8 mouse cellular contexts compared by ENCODE assay signal in the genomic region with DNA sequence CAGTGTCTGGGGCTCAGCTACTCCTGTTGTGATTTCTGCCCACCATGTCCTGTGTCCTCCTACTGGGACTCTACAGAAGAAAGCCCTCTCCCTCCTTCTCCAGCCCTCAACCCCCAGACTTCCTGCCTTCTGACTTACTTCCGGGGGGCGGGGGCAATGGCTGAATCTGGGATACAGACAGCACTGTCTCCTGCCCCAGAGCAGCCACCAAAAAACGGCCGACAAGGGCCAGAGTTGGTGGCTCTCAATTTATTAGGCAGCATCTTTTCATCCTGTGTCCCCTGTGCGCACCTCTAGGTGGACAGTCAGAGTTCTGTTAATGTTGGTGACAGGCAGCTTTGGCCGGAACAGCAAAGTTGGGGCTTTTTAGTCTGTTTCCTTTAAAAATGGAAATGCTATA.
DNase-seq lines count a peak whose midpoint lies in the region; ATAC-seq and TF ChIP-seq lines count a peak whose summit lies in the region.

No protein-coding gene starts in this region.

- H3K36me3 ChIP-seq in kidney, postnatal 0 days (ENCODE audit: insufficient read depth, low read length) = no peaks in the 10 kb centered on the region
- H3K36me3 ChIP-seq in embryonic facial prominence, embryonic 12.5 days = no peaks in the 10 kb centered on the region
- H3K36me3 ChIP-seq in hindbrain, embryonic 11.5 days (ENCODE audit: control insufficient read depth, insufficient read depth, low read length) = no peaks in the 10 kb centered on the region
- H3K36me3 ChIP-seq in liver, postnatal 0 days (replicated peaks; ENCODE audit: insufficient read depth, low read length) = no peaks in the 10 kb centered on the region
- no peaks in the 10 kb centered on the region for H3K36me3 ChIP-seq in stomach, embryonic 16.5 days (ENCODE audit: control insufficient read depth, insufficient read depth, low read length)

- H3K4me1 ChIP-seq in kidney, postnatal 0 days (replicated peaks; ENCODE audit: insufficient read depth, low read length) = no peaks in the 10 kb centered on the region; the same call in 1 of the 2 replicates
- H3K4me1 ChIP-seq in embryonic facial prominence, embryonic 12.5 days = peaks cover 23% of the 10 kb centered on the region
- peaks cover 6% of the 10 kb centered on the region for H3K4me1 ChIP-seq in hindbrain, embryonic 11.5 days (replicated peaks; ENCODE audit: control insufficient read depth, insufficient read depth, low read length)
- no peaks in the 10 kb centered on the region for H3K4me1 ChIP-seq in liver, postnatal 0 days (ENCODE audit: insufficient read depth)
- peaks cover 8% of the 10 kb centered on the region for H3K4me1 ChIP-seq in stomach, embryonic 16.5 days (ENCODE audit: control insufficient read depth, insufficient read depth, low read length)

- H3K27me3 ChIP-seq in kidney, postnatal 0 days (ENCODE audit: insufficient read depth, low read length) = no peaks in the 10 kb centered on the region
- 0 out of 2 replicates have a peak, but pooled peaks cover under 1% of the 10 kb centered on the region for H3K27me3 ChIP-seq in embryonic facial prominence, embryonic 12.5 days
- no peaks in the 10 kb centered on the region; the same call in 1 of the 2 replicates for H3K27me3 ChIP-seq in hindbrain, embryonic 11.5 days (ENCODE audit: control insufficient read depth, insufficient read depth, low read length)
- H3K27me3 ChIP-seq in liver, postnatal 0 days (ENCODE audit: insufficient read depth, low read length) = peaks cover 4% of the 10 kb centered on the region; the same call in 1 of the 2 replicates
- H3K27me3 ChIP-seq in stomach, embryonic 16.5 days (ENCODE audit: control insufficient read depth, insufficient read depth, low read length) = 0 out of 2 replicates have a peak, but pooled peaks cover 4% of the 10 kb centered on the region

- no peak for TF ChIP-seq EP300 in liver, postnatal 0 days (IDR thresholded peaks at IDR 0.05; ENCODE audit: low read depth)

- H3K27ac ChIP-seq in kidney, postnatal 0 days = no peak overlapping the region
- H3K27ac ChIP-seq in embryonic facial prominence, embryonic 12.5 days = peak overlapping the region; percentile 87
- H3K27ac ChIP-seq in hindbrain, embryonic 11.5 days (ENCODE audit: low read depth, low read length) = peak overlapping the region; percentile 98
- no peak overlapping the region for H3K27ac ChIP-seq in liver, postnatal 0 days (ENCODE audit: low read depth)
- no peak overlapping the region for H3K27ac ChIP-seq in stomach, embryonic 16.5 days (ENCODE audit: low read length)

- no peaks in the 10 kb centered on the region for H3K9me3 ChIP-seq in kidney, postnatal 0 days (replicated peaks; ENCODE audit: low read length)
- H3K9me3 ChIP-seq in embryonic facial prominence, embryonic 12.5 days = no peaks in the 10 kb centered on the region
- no peaks in the 10 kb centered on the region for H3K9me3 ChIP-seq in hindbrain, embryonic 11.5 days (ENCODE audit: control insufficient read depth, low read length)
- no peaks in the 10 kb centered on the region for H3K9me3 ChIP-seq in liver, postnatal 0 days (ENCODE audit: low read length)
- H3K9me3 ChIP-seq in stomach, embryonic 16.5 days (replicated peaks; ENCODE audit: control insufficient read depth, low read length) = no peaks in the 10 kb centered on the region

- TF ChIP-seq CTCF in kidney, postnatal 0 days (IDR thresholded peaks at IDR 0.05; ENCODE audit: low read depth) = no peak
- TF ChIP-seq CTCF in liver, postnatal 0 days (IDR thresholded peaks at IDR 0.05; ENCODE audit: low read depth) = no peak

- WGBS in kidney, postnatal 0 days = 17% methylated on average over 6 of the region's 6 CpGs
- WGBS in embryonic facial prominence, embryonic 12.5 days = 11% methylated on average over 6 of the region's 6 CpGs
- 8% methylated on average over 6 of the region's 6 CpGs for WGBS in hindbrain, embryonic 11.5 days
- WGBS in liver, postnatal 0 days (ENCODE audit: insufficient replicate concordance) = 22% methylated on average over 6 of the region's 6 CpGs
- 6% methylated on average over 6 of the region's 6 CpGs for WGBS in stomach, embryonic 16.5 days

- H3K4me2 ChIP-seq in kidney, postnatal 0 days (ENCODE audit: low read length) = peak overlapping the region; percentile 56
- peak overlapping the region; percentile 96 for H3K4me2 ChIP-seq in embryonic facial prominence, embryonic 12.5 days (replicated peaks)
- peak overlapping the region; percentile 88 for H3K4me2 ChIP-seq in hindbrain, embryonic 11.5 days (replicated peaks; ENCODE audit: low read depth, low read length)
- 0 out of 2 replicates have a peak overlapping the region, but pooled peaks have one; percentile 42 for H3K4me2 ChIP-seq in liver, postnatal 0 days (ENCODE audit: low read depth, low read length)
- peak overlapping the region; percentile 54 for H3K4me2 ChIP-seq in stomach, embryonic 16.5 days (ENCODE audit: low read depth, low read length)

- peak overlapping the region; percentile 22; the same call in 1 of the 2 replicates for H3K4me3 ChIP-seq in kidney, postnatal 0 days (replicated peaks; ENCODE audit: low read depth, low read length)
- peak overlapping the region; percentile 51 for H3K4me3 ChIP-seq in embryonic facial prominence, embryonic 12.5 days
- peak overlapping the region; percentile 55 for H3K4me3 ChIP-seq in hindbrain, embryonic 11.5 days (ENCODE audit: low read depth, low read length)
- H3K4me3 ChIP-seq in liver, postnatal 0 days (ENCODE audit: low read depth, low read length) = no peak overlapping the region
- peak overlapping the region; percentile 32 for H3K4me3 ChIP-seq in stomach, embryonic 16.5 days (replicated peaks; ENCODE audit: low read length)

- DNase-seq in kidney, postnatal 0 days (ENCODE audit: low spot score) = peak; percentile 21
- no peak for DNase-seq in kidney, adult 18-20 months
- peak; percentile 57 for DNase-seq in hindbrain, embryonic 11.5 days (ENCODE audit: low spot score)
- no peak for DNase-seq in liver, postnatal 0 days
- DNase-seq in adrenal gland, postnatal 25 days = no peak
- DNase-seq in adrenal gland, adult 2 months = no peak

- H3K9ac ChIP-seq in kidney, postnatal 0 days (ENCODE audit: low read depth, low read length) = no peak overlapping the region
- H3K9ac ChIP-seq in embryonic facial prominence, embryonic 12.5 days = peak overlapping the region; percentile 60; the same call in 1 of the 2 replicates
- H3K9ac ChIP-seq in hindbrain, embryonic 11.5 days (ENCODE audit: low read depth, low read length) = peak overlapping the region; percentile 80
- H3K9ac ChIP-seq in liver, postnatal 0 days (replicated peaks) = no peak overlapping the region
- H3K9ac ChIP-seq in stomach, embryonic 16.5 days (ENCODE audit: low read length) = peak overlapping the region; percentile 41

- ATAC-seq in kidney, postnatal 0 days (replicated peaks; ENCODE audit: low FRiP score, low read depth) = no peak
- ATAC-seq in embryonic facial prominence, embryonic 12.5 days (ENCODE audit: insufficient number of reproducible peaks, insufficient read depth, low FRiP score, low TSS enrichment) = no peak
- peak; percentile 42 for ATAC-seq in hindbrain, embryonic 11.5 days (ENCODE audit: low FRiP score)
- no peak for ATAC-seq in liver, postnatal 0 days
- ATAC-seq in stomach, embryonic 16.5 days (ENCODE audit: insufficient read depth, low FRiP score) = no peak

Comparison
In these comparisons a context has a peak if more than half of its experiments do, and no peak if none do; other contexts are left out.
1. DNase-seq: peak in kidney, postnatal 0 days (single experiment) and hindbrain, embryonic 11.5 days (single experiment); none in kidney, adult 18-20 months (single experiment), liver, postnatal 0 days (single experiment), adrenal gland, postnatal 25 days (single experiment) and adrenal gland, adult 2 months (single experiment).
2. H3K27ac ChIP-seq: peak in embryonic facial prominence, embryonic 12.5 days (single experiment) and hindbrain, embryonic 11.5 days (single experiment); none in kidney, postnatal 0 days (single experiment), liver, postnatal 0 days (single experiment) and stomach, embryonic 16.5 days (single experiment).
3. H3K4me2 ChIP-seq: peak in every context shown above with its lines; median percentile 96 in embryonic facial prominence, embryonic 12.5 days; 88 in hindbrain, embryonic 11.5 days; 56 in kidney, postnatal 0 days; 54 in stomach, embryonic 16.5 days; 42 in liver, postnatal 0 days.
4. H3K9ac ChIP-seq: peak in embryonic facial prominence, embryonic 12.5 days (single experiment), hindbrain, embryonic 11.5 days (single experiment) and stomach, embryonic 16.5 days (single experiment); none in kidney, postnatal 0 days (single experiment) and liver, postnatal 0 days (single experiment).